Mouse (Mus musculus) megakaryocyte, embryonic 14.5 days (primary cell): ENCODE measurements around the gene B230217C12Rik.

ENCODE experiments used
- FLI1 ChIP-seq: IDR thresholded peaks from 2 replicates; pipeline ENCODE4 v1.6.1; 2012; ENCODE audit warnings: low read length, inconsistent platforms, mixed read lengths
- GATA1 ChIP-seq: IDR thresholded peaks from 3 replicates; pipeline ENCODE4 v1.6.1; 2012; ENCODE audit warnings: mixed read lengths, low read length, inconsistent platforms, borderline replicate concordance

DNA sequence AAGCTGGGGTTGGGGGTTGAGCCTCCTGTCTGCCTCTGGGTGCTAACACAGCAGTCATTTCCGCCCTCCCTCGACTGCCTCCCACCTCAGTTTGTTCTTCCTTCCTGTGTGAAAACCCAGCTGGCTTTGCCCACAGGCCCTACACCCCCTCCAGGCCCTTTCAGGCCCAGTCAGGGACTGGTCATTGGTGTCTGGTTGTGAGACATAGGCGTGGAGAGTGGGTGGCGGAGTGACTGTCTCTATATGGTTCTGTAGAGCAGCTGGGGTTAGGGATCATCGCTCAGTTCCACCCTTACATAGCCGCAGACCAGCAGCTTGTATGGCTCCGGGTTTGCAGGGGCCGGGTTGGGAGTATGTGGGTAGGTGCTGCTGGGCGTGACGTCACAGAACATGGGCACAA lies 15.3 kb upstream of the B230217C12Rik start:
- TF ChIP-seq GATA1 (no peak), FLI1 (no peak)
